Mouse (Mus musculus): ENCODE measurements around the gene Gm4181. TPM values are rescaled to one million over a fixed set of nuclear protein-coding genes. Genes with fewer than 3 reads are reported as not detected.
"Not testable (repeated sequence)": the region's sequence is repeated elsewhere in the genome, so short reads cannot be mapped to it uniquely, and the experiment has no call there.

Gm4181 gene
- total RNA-seq (2021): not detected
- long read RNA-seq, experiment 1: 0 reads
- long read RNA-seq, experiment 2: 0 reads

DNA sequence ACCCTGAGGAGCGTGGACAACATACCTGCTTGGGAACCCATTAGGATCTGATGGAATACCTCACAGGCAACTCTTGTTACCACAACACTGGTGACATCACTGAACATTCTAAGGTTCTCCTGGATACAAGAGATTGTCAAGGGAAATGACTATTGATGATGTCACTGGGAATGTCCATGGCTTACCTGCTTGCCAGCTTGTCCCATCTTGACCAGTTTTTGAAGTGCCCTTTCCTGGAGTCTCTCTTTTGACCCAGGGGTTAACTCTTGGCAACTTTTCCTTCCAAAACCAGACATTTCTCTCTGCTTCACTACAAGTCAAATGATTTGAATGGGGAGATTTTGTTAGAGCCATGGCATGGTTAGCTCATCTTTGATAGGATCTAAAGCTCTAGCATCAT lies at the start of gene Gm4181:
TSS of gene Gm4181 (minus strand) at position 101 of the 400 bp plus-strand sequence.
- not testable (repeated sequence) for DNase-seq (ENCODE audit: low spot score in 2 of 2)

DNA sequence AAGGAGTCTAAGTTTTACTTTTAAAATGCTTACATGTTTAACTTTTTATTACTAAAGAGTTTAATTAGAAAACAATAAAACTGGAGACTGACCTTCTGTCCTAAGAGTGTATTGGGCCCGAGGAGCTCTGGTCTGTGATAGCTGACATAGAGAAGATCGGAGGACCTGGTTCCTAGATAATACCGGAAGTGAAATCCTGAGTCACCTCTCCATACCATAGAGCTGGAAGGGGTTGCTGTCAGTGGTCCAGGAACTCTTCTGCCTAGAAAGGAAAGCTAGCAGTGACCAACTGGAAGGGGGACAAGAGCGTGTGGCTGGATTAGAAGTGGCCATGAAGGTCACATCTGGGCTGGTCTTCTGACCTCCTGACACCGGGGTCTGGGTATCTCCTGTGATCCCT lies 41.8 kb upstream of the Gm4181 start:
- no peak for DNase-seq (ENCODE audit: low spot score in 2 of 2)

DNA sequence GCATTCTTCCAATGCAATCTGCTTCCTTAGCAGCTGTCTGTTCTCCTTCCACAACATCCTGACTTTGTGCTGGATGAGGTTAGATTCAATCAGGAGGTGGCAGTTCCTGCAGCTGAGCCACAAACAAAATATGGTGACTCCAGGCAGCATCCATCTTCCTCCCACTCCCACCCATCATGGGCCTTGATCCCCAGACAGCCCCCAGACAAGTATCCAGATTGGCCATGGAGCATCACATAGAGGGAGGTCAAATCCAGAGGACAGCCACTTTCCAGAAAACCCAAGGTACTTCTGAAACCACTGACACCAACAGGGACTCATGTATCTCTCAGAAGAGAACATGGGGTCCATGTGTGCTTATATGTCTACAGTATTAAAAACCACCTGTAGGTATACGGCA lies 3.0 kb downstream of the Gm4181 start:
- peak; percentile 3 to 4 for DNase-seq (ENCODE audit: low spot score in 2 of 2)

DNA sequence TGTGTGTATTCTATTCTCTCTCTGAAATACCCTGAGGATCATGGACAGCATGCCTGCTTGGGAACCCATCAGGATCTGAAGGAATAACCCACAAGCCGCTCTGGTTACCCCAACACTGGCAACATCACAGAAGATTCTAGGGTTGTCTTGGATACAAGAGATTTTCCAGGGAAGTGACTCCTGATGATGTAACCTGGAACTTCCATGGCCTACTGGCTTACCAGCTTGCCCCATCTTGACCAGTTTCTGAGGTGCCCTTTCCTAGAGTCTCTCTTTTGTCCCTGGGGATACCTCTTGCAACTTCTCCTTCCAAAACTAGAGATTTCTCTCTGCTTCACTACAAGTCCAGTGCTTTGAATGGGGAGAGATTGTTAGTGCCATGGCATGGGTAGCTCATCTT lies 24.3 kb downstream of the Gm4181 start, which contains the start of gene Gm17078:
TSS of gene Gm17078 (minus strand) at position 101 of the 400 bp plus-strand sequence.
- DNase-seq (ENCODE audit: low spot score in 2 of 2): no peak

DNA sequence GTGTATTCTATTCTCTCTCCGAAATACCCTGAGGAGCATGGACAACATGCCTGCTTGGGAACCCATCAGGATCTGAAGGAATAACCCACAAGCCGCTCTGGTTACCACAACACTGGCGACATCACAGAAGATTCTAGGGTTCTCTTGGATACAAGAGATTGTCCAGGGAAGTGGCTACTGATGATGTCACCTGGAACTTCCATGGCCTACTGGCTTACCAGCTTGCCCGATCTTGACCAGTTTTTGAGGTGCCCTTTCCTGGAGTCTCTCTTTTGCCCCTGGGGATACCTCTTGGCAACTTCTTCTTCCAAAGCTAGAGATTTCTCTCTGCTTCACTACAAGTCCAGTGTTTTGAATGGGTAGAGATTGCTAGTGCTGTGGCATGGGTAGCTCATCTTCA lies 43.4 kb downstream of the Gm4181 start, which contains the start of gene Gm17174:
TSS of gene Gm17174 (minus strand) at position 101 of the 400 bp plus-strand sequence.
- DNase-seq (ENCODE audit: low spot score in 2 of 2): not testable (repeated sequence)

Other genes starting within 250 kb of the Gm4181 start
- gene Vmn2r88, start 224.8 kb downstream of the Gm4181 start, total RNA-seq (2021): not detected
- not detected for gene Vmn2r89, start 183.8 kb downstream of the Gm4181 start, total RNA-seq (2021)
- gene Gm5622, start 82.9 kb downstream of the Gm4181 start, total RNA-seq (2021): not detected
- gene Gm17175, start 61.6 kb downstream of the Gm4181 start, total RNA-seq (2021): not detected
- gene Gm17174, start 43.5 kb downstream of the Gm4181 start, total RNA-seq (2021): not detected
- gene Gm17078, start 24.4 kb downstream of the Gm4181 start, total RNA-seq (2021): not detected
- gene Gm17079, start 59.8 kb upstream of the Gm4181 start, total RNA-seq (2021): not detected
- not detected for gene Gm5800, start 81.5 kb upstream of the Gm4181 start, total RNA-seq (2021)
- gene Ang4, start 137.9 kb upstream of the Gm4181 start, total RNA-seq (2021): not detected
- not detected for gene AY358078, start 164.4 kb upstream of the Gm4181 start, total RNA-seq (2021)
- not detected for gene Ear6, start 218.0 kb upstream of the Gm4181 start, total RNA-seq (2021)
- 10 to 100 TPM; 27.3 to 31.7 TPM for gene Mettl17, start 249.2 kb upstream of the Gm4181 start, total RNA-seq (2021)

Measured in left cerebral cortex, adult 18-20 months (tissue).